Mouse (Mus musculus): ENCODE measurements around the gene Ms4a8a. TPM values are rescaled to one million over a fixed set of nuclear protein-coding genes. Genes with fewer than 3 reads are reported as not detected.

The Ms4a8a gene
- polyA plus RNA-seq, 1 experiment: not detected

- Histone ChIP-seq H3K4me1 (ENCODE audit: control insufficient read depth, insufficient read depth, low read length) (no peaks in the 10 kb centered on the region), H3K4me3 (ENCODE audit: insufficient read depth, low read depth, low read length) (0 out of 2 replicates have a peak overlapping the region, but pooled peaks have one; percentile 37), H3K27ac (ENCODE audit: insufficient read depth, low read depth, low read length) (no peak overlapping the region)
- TF ChIP-seq POLR2A (IDR thresholded peaks at IDR 0.05; ENCODE audit: insufficient read depth, low read depth, low read length) (no peak), CTCF (IDR thresholded peaks at IDR 0.05; ENCODE audit: insufficient read depth, low read depth, low read length) (no peak)
- WGBS: 17% methylated on average over 5 of the region's 5 CpGs
Measured at GRCm38 (mm10) chr19:11044671-11044995, 36.3 kb downstream of the Ms4a8a start.

- no peaks in the 10 kb centered on the region for H3K4me1 ChIP-seq (ENCODE audit: control insufficient read depth, insufficient read depth, low read length)
- TF ChIP-seq CTCF (IDR thresholded peaks at IDR 0.05; ENCODE audit: insufficient read depth, low read depth, low read length) (no peak), POLR2A (IDR thresholded peaks at IDR 0.05; ENCODE audit: insufficient read depth, low read depth, low read length) (no peak)
Measured at GRCm38 (mm10) chr19:11037570-11037969, 43.3 kb downstream of the Ms4a8a start.

DNA sequence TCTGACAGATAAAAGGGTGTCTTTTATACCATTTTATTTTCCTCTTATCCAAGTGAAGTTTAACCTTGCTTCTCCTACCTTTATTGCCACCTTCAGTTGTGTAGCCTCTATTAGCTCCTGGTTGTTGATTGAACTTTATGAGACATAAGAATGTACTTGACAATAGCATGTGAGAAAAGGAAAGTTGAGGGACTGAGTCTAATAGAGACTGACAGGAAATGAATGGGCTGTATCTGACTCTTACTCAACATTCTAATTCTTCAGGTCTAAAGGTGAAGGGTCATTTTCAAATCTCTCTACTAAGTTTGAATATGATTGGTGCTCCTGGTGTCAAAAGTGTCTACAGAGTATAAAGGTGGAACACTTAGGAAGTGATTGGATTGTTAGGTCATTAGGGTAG is 58.5 kb downstream of the Ms4a8a start:
- no peak for TF ChIP-seq POLR2A (IDR thresholded peaks at IDR 0.05; ENCODE audit: insufficient read depth, low read depth, low read length)
- no peak for TF ChIP-seq CTCF (IDR thresholded peaks at IDR 0.05; ENCODE audit: insufficient read depth, low read depth, low read length)
- Histone ChIP-seq H3K4me1 (ENCODE audit: control insufficient read depth, insufficient read depth, low read length) (no peaks in the 10 kb centered on the region), H3K27ac (ENCODE audit: insufficient read depth, low read depth, low read length) (no peak overlapping the region), H3K4me3 (ENCODE audit: insufficient read depth, low read depth, low read length) (no peak overlapping the region)

More at GRCm38 (mm10) chr19:11037570-11037969, 43.3 kb downstream of the Ms4a8a start:
- Histone ChIP-seq H3K4me3 (ENCODE audit: insufficient read depth, low read depth, low read length) (no peak overlapping the region), H3K27ac (ENCODE audit: insufficient read depth, low read depth, low read length) (no peak overlapping the region)

DNA sequence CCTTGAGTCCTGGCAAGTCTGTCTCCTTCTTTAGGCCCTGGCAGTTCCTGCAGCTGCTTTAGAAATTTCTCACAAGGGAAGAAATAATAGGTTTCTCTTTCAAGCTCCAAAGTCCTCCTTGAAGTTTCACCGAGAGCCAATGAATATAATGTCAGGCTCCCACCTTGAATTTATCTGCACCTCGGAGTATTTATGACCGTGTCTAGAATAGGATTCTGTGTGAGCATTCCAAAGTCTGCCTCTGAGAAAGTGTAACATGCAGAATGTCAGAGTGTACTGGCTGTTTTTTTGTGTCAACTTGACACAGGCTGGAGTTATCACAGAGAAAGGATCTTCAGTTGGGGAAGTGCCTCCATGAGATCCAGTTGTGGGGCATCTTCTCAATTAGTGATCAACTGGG is 63.0 kb downstream of the Ms4a8a start, which contains the start of gene Ms4a18:
Gene Ms4a18, minus strand, starts transcription at position 141 of the 400 bp plus-strand sequence.
- WGBS: 86% methylated on average over 3 of the region's 3 CpGs
- no peak for TF ChIP-seq POLR2A (IDR thresholded peaks at IDR 0.05; ENCODE audit: insufficient read depth, low read depth, low read length)
- TF ChIP-seq CTCF (IDR thresholded peaks at IDR 0.05; ENCODE audit: insufficient read depth, low read depth, low read length): no peak
- Histone ChIP-seq H3K27ac (ENCODE audit: insufficient read depth, low read depth, low read length) (no peak within 1 kb of the TSS), H3K4me1 (ENCODE audit: control insufficient read depth, insufficient read depth, low read length) (no peaks in the 10 kb centered on the region), H3K4me3 (ENCODE audit: insufficient read depth, low read depth, low read length) (no peak within 1 kb of the TSS)

Other genes starting within 250 kb of the Ms4a8a start
- not detected in 2 replicates for gene Slc15a3, start 241.4 kb downstream of the Ms4a8a start, polyA plus RNA-seq (2012; ENCODE audit: insufficient read depth, insufficient read length, low replicate concordance, missing spikeins)
- not detected in 2 replicates for gene Tmem132a, start 211.2 kb downstream of the Ms4a8a start, polyA plus RNA-seq (2012; ENCODE audit: insufficient read depth, insufficient read length, low replicate concordance, missing spikeins)
- not detected in 2 replicates for gene Tmem109, start 199.1 kb downstream of the Ms4a8a start, polyA plus RNA-seq (2012; ENCODE audit: insufficient read depth, insufficient read length, low replicate concordance, missing spikeins)
- 125 TPM in 1 of 2 replicates, not detected in the other for gene Prpf19, start 185.9 kb downstream of the Ms4a8a start, polyA plus RNA-seq (2012; ENCODE audit: insufficient read depth, insufficient read length, low replicate concordance, missing spikeins)
- gene Zp1, start 160.5 kb downstream of the Ms4a8a start, polyA plus RNA-seq (2012; ENCODE audit: insufficient read depth, insufficient read length, low replicate concordance, missing spikeins): not detected in 2 replicates
- not detected in 2 replicates for gene Ptgdr2, start 143.9 kb downstream of the Ms4a8a start, polyA plus RNA-seq (2012; ENCODE audit: insufficient read depth, insufficient read length, low replicate concordance, missing spikeins)
- gene Ccdc86, start 131.8 kb downstream of the Ms4a8a start, polyA plus RNA-seq (2012; ENCODE audit: insufficient read depth, insufficient read length, low replicate concordance, missing spikeins): not detected in 2 replicates
- not detected in 2 replicates for gene Ms4a10, start 106.4 kb downstream of the Ms4a8a start, polyA plus RNA-seq (2012; ENCODE audit: insufficient read depth, insufficient read length, low replicate concordance, missing spikeins)
- gene Ms4a15, start 87.9 kb downstream of the Ms4a8a start, polyA plus RNA-seq (2012; ENCODE audit: insufficient read depth, insufficient read length, low replicate concordance, missing spikeins): not detected in 2 replicates
- gene Ms4a18, start 63.1 kb downstream of the Ms4a8a start, polyA plus RNA-seq (2012; ENCODE audit: insufficient read depth, insufficient read length, low replicate concordance, missing spikeins): not detected in 2 replicates
- gene 1700017D01Rik, start 49.8 kb upstream of the Ms4a8a start, polyA plus RNA-seq (2012; ENCODE audit: insufficient read depth, insufficient read length, low replicate concordance, missing spikeins): not detected in 2 replicates
- gene 1700025F22Rik, start 84.2 kb upstream of the Ms4a8a start, polyA plus RNA-seq (2012; ENCODE audit: insufficient read depth, insufficient read length, low replicate concordance, missing spikeins): not detected in 2 replicates
- not detected in 2 replicates for gene Ms4a13, start 115.6 kb upstream of the Ms4a8a start, polyA plus RNA-seq (2012; ENCODE audit: insufficient read depth, insufficient read length, low replicate concordance, missing spikeins)
- not detected in 2 replicates for gene Ms4a12, start 151.3 kb upstream of the Ms4a8a start, polyA plus RNA-seq (2012; ENCODE audit: insufficient read depth, insufficient read length, low replicate concordance, missing spikeins)
- not detected in 2 replicates for gene Ms4a1, start 185.1 kb upstream of the Ms4a8a start, polyA plus RNA-seq (2012; ENCODE audit: insufficient read depth, insufficient read length, low replicate concordance, missing spikeins)
- not detected in 2 replicates for gene Ms4a5, start 202.8 kb upstream of the Ms4a8a start, polyA plus RNA-seq (2012; ENCODE audit: insufficient read depth, insufficient read length, low replicate concordance, missing spikeins)
- gene Ms4a14, start 233.4 kb upstream of the Ms4a8a start, polyA plus RNA-seq (2012; ENCODE audit: insufficient read depth, insufficient read length, low replicate concordance, missing spikeins): not detected in 2 replicates